Mouse (Mus musculus) ES-E14 (cell line): ENCODE measurements around the gene Zfp503.

Source experiments
- CHD2 ChIP-seq: IDR thresholded peaks from 2 replicates; pipeline ENCODE4 v1.6.1; 2014; ENCODE audit warnings: mild to moderate bottlenecking, low read depth, low read length, inconsistent platforms
- HCFC1 ChIP-seq: IDR thresholded peaks from 2 replicates; pipeline ENCODE4 v1.6.1; 2012; ENCODE audit warnings: low read length, inconsistent platforms, borderline replicate concordance; ENCODE audit not compliant: insufficient read depth
- MAFK ChIP-seq: IDR thresholded peaks from 2 replicates; pipeline ENCODE4 v1.6.1; 2014; ENCODE audit warnings: mild to moderate bottlenecking, low read depth, low read length, inconsistent platforms; ENCODE audit not compliant: insufficient read depth

DNA sequence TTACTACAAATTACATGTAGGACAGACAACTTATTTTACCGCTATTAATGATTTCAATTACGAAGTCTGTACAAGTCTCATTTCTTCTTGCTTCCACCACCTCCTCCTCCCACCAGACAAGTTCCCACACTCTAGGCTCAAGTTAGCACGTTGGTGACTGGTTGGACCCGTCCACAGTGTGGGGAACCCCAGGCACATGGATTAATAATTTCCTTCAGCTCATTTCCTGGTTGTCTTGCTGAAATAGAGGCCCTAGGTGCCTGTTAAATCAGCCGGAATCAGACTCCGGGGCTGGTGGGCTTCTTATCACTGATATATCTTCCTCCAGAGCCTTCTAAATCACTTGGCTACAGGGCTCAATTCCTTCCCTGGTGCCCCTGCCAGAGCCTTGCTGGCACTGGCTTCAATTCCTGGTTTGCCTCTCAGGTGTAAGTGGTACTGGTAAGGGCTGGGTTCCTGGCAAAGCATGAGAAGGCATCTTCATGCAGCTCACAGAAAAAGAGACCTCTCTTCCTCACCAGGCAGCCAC lies 53.2 kb downstream of the Zfp503 start:
- TF ChIP-seq CHD2 (no peak), MAFK (no peak), HCFC1 (no peak)
